Mouse (Mus musculus): Measurements from ENCODE around the gene Chil4.

- TF ChIP-seq GATA1 (IDR thresholded peaks at IDR 0.05; ENCODE audit: borderline replicate concordance, low read length) (no peak), CTCF (IDR thresholded peaks at IDR 0.05; ENCODE audit: low read depth, low read length) (no peak), POLR2AphosphoS5 (IDR thresholded peaks at IDR 0.05; ENCODE audit: insufficient replicate concordance, low read depth, low read length) (no peak), TAL1 (conservative IDR thresholded peaks at IDR 0.05; ENCODE audit: low read depth, low read length) (no peak)
Measured at GRCm38 (mm10) chr3:106252719-106253118, 33.4 kb upstream of the Chil4 start.
